Mouse (Mus musculus) adipocyte (in vitro differentiated cells): ENCODE measurements at regions not wholly inside any gene's neighbourhood (a gene's known extent, or its start where the extent isn't known, plus 50 kb on each side); places are given as distances from the start of the nearest gene placed in this dataset.
"Not testable (repeated sequence)": the region's sequence is repeated elsewhere in the genome, so short reads cannot be mapped to it uniquely, and the experiment has no call there.

Experiments
- DNase-seq: peaks from one replicate; pipeline ENCODE4 v3.0.0-alpha.2; 2016; ENCODE audit warnings: low spot score

- DNase-seq: no peak
Observed at GRCm38 (mm10) chr11:27105920-27106319, 512.1 kb upstream of the Vrk2 start.

GRCm38 (mm10) chr11:27102906-27103305, 509.1 kb upstream of the Vrk2 start:
- no peak for DNase-seq

GRCm38 (mm10) chr11:27102045-27102444, 508.2 kb upstream of the Vrk2 start:
- DNase-seq: no peak

- no peak for DNase-seq
Observed at GRCm38 (mm10) chr11:27096615-27097014, 502.8 kb upstream of the Vrk2 start.

- not testable (repeated sequence) for DNase-seq
Observed at GRCm38 (mm10) chr11:27095460-27095859, 501.7 kb upstream of the Vrk2 start.

GRCm38 (mm10) chr11:27086516-27086915, 492.7 kb upstream of the Vrk2 start:
- no peak for DNase-seq

- DNase-seq: no peak
Observed at GRCm38 (mm10) chr11:27081188-27081587, 487.4 kb upstream of the Vrk2 start.

- DNase-seq: no peak
Observed at GRCm38 (mm10) chr11:27070381-27070780, 476.6 kb upstream of the Vrk2 start.

GRCm38 (mm10) chr11:27027243-27027852, 433.5 kb upstream of the Vrk2 start:
- no peak for DNase-seq

GRCm38 (mm10) chr11:27025500-27025899, 431.7 kb upstream of the Vrk2 start:
- no peak for DNase-seq

- DNase-seq: no peak
Observed at GRCm38 (mm10) chr11:26996292-26997099, 402.7 kb upstream of the Vrk2 start.

GRCm38 (mm10) chr11:26981216-26981615, 387.4 kb upstream of the Vrk2 start:
- no peak for DNase-seq

- DNase-seq: no peak
Observed at GRCm38 (mm10) chr11:26972533-26973081, 378.8 kb upstream of the Vrk2 start.

GRCm38 (mm10) chr11:26971161-26971560, 377.4 kb upstream of the Vrk2 start:
- DNase-seq: no peak

GRCm38 (mm10) chr11:26967427-26967826, 373.6 kb upstream of the Vrk2 start:
- no peak for DNase-seq

- no peak for DNase-seq
Observed at GRCm38 (mm10) chr11:26962928-26963667, 369.3 kb upstream of the Vrk2 start.

- no peak for DNase-seq
Observed at GRCm38 (mm10) chr11:26962040-26962927, 368.5 kb upstream of the Vrk2 start.

- DNase-seq: peak; percentile 77
Observed at GRCm38 (mm10) chr11:26961336-26961980, 367.7 kb upstream of the Vrk2 start.

- no peak for DNase-seq
Observed at GRCm38 (mm10) chr11:26956153-26956552, 362.4 kb upstream of the Vrk2 start.

- DNase-seq: no peak
Observed at GRCm38 (mm10) chr11:26931766-26932165, 338.0 kb upstream of the Vrk2 start.

GRCm38 (mm10) chr11:26907099-26907498, 313.3 kb upstream of the Vrk2 start:
- DNase-seq: no peak
